ENCODE assay signal across 17 mouse cellular contexts in the genomic region with DNA sequence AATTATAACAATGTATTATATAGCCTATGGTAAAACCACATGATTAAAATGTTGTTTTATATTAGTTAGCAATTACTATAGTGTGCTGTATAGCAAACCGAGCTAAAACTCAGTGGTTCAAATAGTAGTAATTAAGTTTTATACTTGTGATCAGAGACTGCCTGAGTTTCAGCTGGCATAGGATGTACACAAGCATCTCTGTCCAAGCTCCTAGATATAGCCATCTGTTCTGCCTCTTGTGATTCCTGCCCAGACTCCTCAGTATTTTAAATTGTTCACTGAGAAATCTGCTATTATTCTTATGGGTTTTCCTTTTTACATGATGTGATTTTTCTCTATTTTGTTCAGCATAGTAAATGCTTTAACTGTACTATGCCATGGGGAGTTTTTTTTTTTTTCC.
"Had no signal": no experiment of that assay in that cellular context is flagged by ENCODE, and none has a peak within 500 bp of the region (broad histone marks: within the 10 kb centered on the region; RNA-seq: fewer than 3 reads in every experiment).

No protein-coding gene starts in this region.

- H3K4me3 ChIP-seq: liver, embryonic 13.5 days; neural tube, embryonic 12.5 days; neural tube, embryonic 15.5 days had no signal

- H3K4me2 ChIP-seq: liver, embryonic 13.5 days; midbrain, embryonic 11.5 days; neural tube, embryonic 12.5 days; neural tube, embryonic 15.5 days had no signal

- H3K9me3 ChIP-seq: liver, embryonic 13.5 days; neural tube, embryonic 12.5 days; neural tube, embryonic 15.5 days had no signal

- H3K4me1 ChIP-seq: liver, embryonic 13.5 days; neural tube, embryonic 12.5 days; neural tube, embryonic 15.5 days had no signal

- H3K27ac ChIP-seq: liver, embryonic 13.5 days; neural tube, embryonic 12.5 days; neural tube, embryonic 15.5 days; stomach, postnatal 0 days had no signal

- DNase-seq: kidney, adult 9 months; kidney, postnatal 14 days; kidney, postnatal 4 days; liver, embryonic 13.5 days; lung, adult 2 months; lung, postnatal 14 days; lung, postnatal 4 days; midbrain, embryonic 14.5 days; right cerebral cortex, adult 18-20 months; right cerebral cortex, postnatal 14 days; right cerebral cortex, postnatal 4 days; thymus, adult 18-20 months; thymus, postnatal 36 days had no signal

- H3K9ac ChIP-seq: liver, embryonic 13.5 days; neural tube, embryonic 12.5 days; neural tube, embryonic 15.5 days had no signal

- H3K36me3 ChIP-seq: liver, embryonic 13.5 days; neural tube, embryonic 12.5 days; neural tube, embryonic 15.5 days had no signal

- H3K27me3 ChIP-seq: liver, embryonic 13.5 days; neural tube, embryonic 12.5 days; neural tube, embryonic 15.5 days had no signal
